Mouse (Mus musculus): ENCODE results near the gene 4930562C15Rik. TPM values are rescaled to one million over a fixed set of nuclear protein-coding genes. Genes with fewer than 3 reads are reported as not detected.

Gene 4930562C15Rik
- polyA plus RNA-seq, 1 experiment from 2014 or later: 0.22 TPM

DNA sequence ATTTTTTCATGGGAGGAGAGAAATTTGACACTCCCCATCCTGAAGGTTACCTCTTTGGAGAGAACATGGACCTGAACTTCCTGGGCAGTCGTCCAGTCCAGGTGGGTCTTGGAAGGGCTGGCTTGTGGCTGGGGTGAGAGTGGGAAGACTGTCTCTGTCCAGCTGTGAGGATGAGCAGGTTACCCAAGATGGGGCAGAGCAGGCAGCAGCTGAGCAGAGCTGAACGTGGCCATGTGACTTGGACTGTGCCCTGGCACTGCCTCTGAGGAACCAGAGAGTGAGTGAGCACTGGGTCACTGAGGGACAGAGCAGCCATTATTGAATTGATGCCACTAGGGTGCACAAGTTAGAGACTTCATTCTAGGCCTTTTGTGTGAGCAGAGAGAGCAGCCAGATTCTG is 72.2 kb downstream of the 4930562C15Rik start:
- Histone ChIP-seq H3K27me3 (replicated peaks; ENCODE audit: control insufficient read depth, insufficient read depth, low read length) (no peaks in the 10 kb centered on the region), H3K4me3 (ENCODE audit: low read length) (no peak overlapping the region), H3K9ac (ENCODE audit: low read depth, low read length) (no peak overlapping the region), H3K27ac (ENCODE audit: low read length) (no peak overlapping the region), H3K4me2 (ENCODE audit: low read depth, low read length) (no peak overlapping the region), H3K36me3 (ENCODE audit: control insufficient read depth, insufficient read depth, low read length) (peaks cover 26% of the 10 kb centered on the region), H3K9me3 (ENCODE audit: control insufficient read depth, low read length) (no peaks in the 10 kb centered on the region), H3K4me1 (ENCODE audit: control insufficient read depth, insufficient read depth, low read length) (peaks cover 22% of the 10 kb centered on the region)
- WGBS: 77% methylated on average over 2 of the region's 2 CpGs
- ATAC-seq: no peak

DNA sequence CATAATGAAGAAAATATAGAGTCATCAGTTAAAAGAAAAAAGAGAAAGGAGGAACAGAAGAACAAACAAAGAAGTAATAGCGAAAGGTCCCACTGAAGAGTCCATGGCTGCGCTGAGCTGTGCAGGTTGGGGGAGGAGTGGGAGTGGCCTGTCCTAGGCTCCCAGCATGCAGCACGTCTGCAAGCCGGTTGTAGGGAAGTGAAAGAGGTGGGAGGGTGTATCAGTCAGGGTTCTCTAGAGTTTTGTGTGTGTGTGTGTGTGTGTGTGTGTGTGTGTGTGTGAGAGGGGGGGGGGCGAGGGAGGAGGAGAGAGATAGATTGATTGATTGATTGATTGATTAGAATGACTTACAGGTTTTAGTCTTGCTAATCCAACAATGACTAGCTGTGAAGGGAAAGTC is 72.8 kb downstream of the 4930562C15Rik start:
- 64% methylated on average over 5 of the region's 5 CpGs for WGBS
- H3K9me3 ChIP-seq (ENCODE audit: control insufficient read depth, low read length): no peaks in the 10 kb centered on the region
- H3K4me2 ChIP-seq (ENCODE audit: low read depth, low read length): no peak overlapping the region
- no peak overlapping the region for H3K27ac ChIP-seq (ENCODE audit: low read length)
- H3K4me1 ChIP-seq (ENCODE audit: control insufficient read depth, insufficient read depth, low read length): peaks cover 22% of the 10 kb centered on the region
- no peak overlapping the region for H3K9ac ChIP-seq (ENCODE audit: low read depth, low read length)
- no peaks in the 10 kb centered on the region for H3K27me3 ChIP-seq (replicated peaks; ENCODE audit: control insufficient read depth, insufficient read depth, low read length)
- ATAC-seq: no peak
- no peak overlapping the region for H3K4me3 ChIP-seq (ENCODE audit: low read length)
- peaks cover 28% of the 10 kb centered on the region for H3K36me3 ChIP-seq (ENCODE audit: control insufficient read depth, insufficient read depth, low read length)

DNA sequence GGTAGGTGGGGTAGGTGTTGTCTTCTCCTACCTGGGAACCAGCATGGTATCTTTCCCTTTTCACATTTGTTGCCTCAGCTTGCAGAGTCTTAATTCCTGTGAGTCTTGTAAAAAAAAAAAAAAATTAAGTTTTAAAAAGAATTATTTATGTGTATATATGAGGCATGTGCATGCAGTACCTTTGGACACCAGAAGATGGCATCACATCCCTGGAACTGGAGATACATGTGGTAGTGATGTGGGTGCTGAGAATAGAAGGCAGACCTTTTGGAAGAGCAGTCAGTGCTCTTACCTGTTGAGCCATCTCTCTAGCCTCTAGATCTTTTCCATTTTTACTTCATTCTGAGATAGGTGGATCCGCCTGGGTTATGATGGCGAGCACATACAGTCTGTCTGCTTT is 74.5 kb downstream of the 4930562C15Rik start:
- H3K4me1 ChIP-seq (ENCODE audit: control insufficient read depth, insufficient read depth, low read length): peaks cover 12% of the 10 kb centered on the region
- H3K36me3 ChIP-seq (ENCODE audit: control insufficient read depth, insufficient read depth, low read length): peaks cover 28% of the 10 kb centered on the region
- H3K27ac ChIP-seq (ENCODE audit: low read length): no peak overlapping the region
- H3K27me3 ChIP-seq (replicated peaks; ENCODE audit: control insufficient read depth, insufficient read depth, low read length): no peaks in the 10 kb centered on the region
- 96% methylated on average over 2 of the region's 2 CpGs for WGBS
- no peak overlapping the region for H3K4me2 ChIP-seq (ENCODE audit: low read depth, low read length)
- no peak overlapping the region for H3K4me3 ChIP-seq (ENCODE audit: low read length)
- ATAC-seq: no peak
- H3K9ac ChIP-seq (ENCODE audit: low read depth, low read length): no peak overlapping the region
- no peaks in the 10 kb centered on the region for H3K9me3 ChIP-seq (ENCODE audit: control insufficient read depth, low read length)

DNA sequence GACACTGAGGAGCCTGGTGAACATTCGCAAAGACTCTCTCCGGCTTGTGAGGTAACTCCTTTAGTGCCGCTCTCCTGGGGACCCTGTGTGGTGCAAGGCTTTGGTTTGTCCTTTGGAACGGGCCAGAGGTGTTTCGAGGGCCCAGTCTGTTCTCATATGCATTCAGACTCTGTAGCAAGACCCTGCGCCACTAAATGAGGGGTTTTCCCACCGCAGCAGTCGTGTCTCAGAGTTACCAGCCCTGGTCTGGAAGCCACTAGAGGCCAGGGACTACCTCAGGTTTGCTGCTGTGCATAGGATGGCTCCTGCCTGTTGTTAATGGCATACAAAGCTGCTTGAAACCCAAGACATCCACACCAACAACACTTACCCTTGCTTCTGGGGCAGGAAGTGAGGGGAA is 75.5 kb downstream of the 4930562C15Rik start:
- H3K9me3 ChIP-seq (ENCODE audit: control insufficient read depth, low read length): no peaks in the 10 kb centered on the region
- H3K9ac ChIP-seq (ENCODE audit: low read depth, low read length): no peak overlapping the region
- H3K4me3 ChIP-seq (ENCODE audit: low read length): no peak overlapping the region
- no peak for ATAC-seq
- H3K36me3 ChIP-seq (ENCODE audit: control insufficient read depth, insufficient read depth, low read length): peaks cover 28% of the 10 kb centered on the region
- H3K4me1 ChIP-seq (ENCODE audit: control insufficient read depth, insufficient read depth, low read length): peaks cover 6% of the 10 kb centered on the region
- H3K27me3 ChIP-seq (replicated peaks; ENCODE audit: control insufficient read depth, insufficient read depth, low read length): no peaks in the 10 kb centered on the region
- no peak overlapping the region for H3K27ac ChIP-seq (ENCODE audit: low read length)
- H3K4me2 ChIP-seq (ENCODE audit: low read depth, low read length): no peak overlapping the region
- WGBS: 96% methylated on average over 8 of the region's 8 CpGs

DNA sequence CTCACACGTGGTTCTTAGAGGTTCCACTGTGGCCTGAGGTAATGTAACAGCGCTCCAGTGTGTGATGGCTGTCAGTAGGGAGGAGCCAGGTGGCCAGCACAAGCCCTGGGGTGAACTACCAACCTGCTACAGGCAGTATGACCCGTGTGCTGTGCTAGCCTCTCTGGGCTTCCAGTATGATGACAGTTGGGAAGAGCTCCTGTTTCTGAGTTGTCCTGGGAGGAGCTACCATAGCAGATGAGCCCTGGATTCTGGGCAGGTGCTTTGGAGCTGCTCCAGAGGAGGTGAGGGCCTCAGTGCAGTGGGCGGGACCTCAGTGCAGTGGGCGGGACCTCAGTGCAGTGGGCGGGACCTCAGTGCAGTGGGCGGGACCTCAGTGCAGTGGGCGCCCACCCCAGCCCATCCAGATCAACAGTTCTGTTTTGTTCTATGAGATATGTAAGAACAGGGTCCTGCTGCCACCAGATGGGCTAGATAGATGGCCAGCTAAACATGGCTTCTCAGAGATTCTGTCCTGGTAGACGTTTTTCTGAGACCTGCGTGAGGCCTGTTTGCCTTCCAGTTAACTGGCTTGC is 76.9 kb downstream of the 4930562C15Rik start:
- peak overlapping the region; percentile 62; the same call in 1 of the 2 replicates for H3K27ac ChIP-seq (ENCODE audit: low read length)
- peaks cover 30% of the 10 kb centered on the region for H3K36me3 ChIP-seq (ENCODE audit: control insufficient read depth, insufficient read depth, low read length)
- H3K4me3 ChIP-seq (ENCODE audit: low read length): no peak overlapping the region
- H3K4me1 ChIP-seq (ENCODE audit: control insufficient read depth, insufficient read depth, low read length): peaks cover 2% of the 10 kb centered on the region; the same call in 1 of the 2 replicates
- H3K27me3 ChIP-seq (replicated peaks; ENCODE audit: control insufficient read depth, insufficient read depth, low read length): no peaks in the 10 kb centered on the region
- ATAC-seq: no peak
- H3K9me3 ChIP-seq (ENCODE audit: control insufficient read depth, low read length): no peaks in the 10 kb centered on the region
- no peak overlapping the region for H3K4me2 ChIP-seq (ENCODE audit: low read depth, low read length)
- WGBS: 80% methylated on average over 10 of the region's 10 CpGs
- no peak overlapping the region for H3K9ac ChIP-seq (ENCODE audit: low read depth, low read length)

DNA sequence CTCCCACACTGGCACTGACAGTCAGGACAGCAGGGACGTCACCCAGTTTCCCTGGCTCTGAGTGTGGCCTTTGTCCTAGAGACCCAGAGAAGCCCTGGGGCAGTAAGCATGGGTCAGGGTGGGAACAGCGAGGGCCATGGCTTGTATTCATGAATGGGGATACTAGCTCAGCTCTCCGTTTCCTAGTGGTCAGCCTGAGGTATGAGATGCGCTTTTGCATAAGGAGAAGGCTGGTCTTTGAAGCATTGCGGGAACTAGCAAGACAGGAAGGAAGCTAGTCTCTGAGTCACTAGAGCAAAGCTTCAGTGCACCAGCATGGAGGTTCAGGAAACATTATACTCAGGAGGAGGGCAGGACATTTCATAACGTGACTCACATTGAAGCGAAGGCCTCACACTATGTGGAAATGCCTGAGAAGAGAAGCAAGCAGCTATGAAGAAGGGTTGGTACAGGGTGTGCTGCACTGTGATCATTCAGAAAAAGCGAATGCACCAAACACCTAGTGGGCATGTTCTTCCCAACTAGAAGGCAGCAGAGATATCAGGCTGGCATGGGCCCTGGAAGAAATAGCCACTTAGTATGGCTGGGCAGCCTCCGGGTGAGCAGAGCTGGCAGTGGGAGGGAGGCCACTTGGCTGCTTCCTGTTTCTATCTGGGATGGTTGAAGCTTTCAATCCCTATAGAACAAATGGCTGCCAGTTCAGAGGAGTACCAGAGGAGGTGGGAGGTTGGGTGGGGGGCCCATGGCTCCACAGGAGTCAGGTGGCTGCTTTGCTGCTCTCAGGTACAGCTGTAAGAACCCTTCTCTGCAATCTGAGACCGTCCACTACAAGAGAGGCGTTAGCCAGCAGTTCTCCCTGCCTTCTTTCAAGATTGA is 77.9 kb downstream of the 4930562C15Rik start:
- Histone ChIP-seq H3K9me3 (ENCODE audit: control insufficient read depth, low read length) (no peaks in the 10 kb centered on the region), H3K36me3 (ENCODE audit: control insufficient read depth, insufficient read depth, low read length) (peaks cover 26% of the 10 kb centered on the region), H3K4me1 (ENCODE audit: control insufficient read depth, insufficient read depth, low read length) (peaks cover 2% of the 10 kb centered on the region; the same call in 1 of the 2 replicates), H3K4me3 (ENCODE audit: low read length) (no peak overlapping the region), H3K27ac (ENCODE audit: low read length) (peak overlapping the region; percentile 62), H3K9ac (ENCODE audit: low read depth, low read length) (no peak overlapping the region), H3K4me2 (ENCODE audit: low read depth, low read length) (no peak overlapping the region), H3K27me3 (replicated peaks; ENCODE audit: control insufficient read depth, insufficient read depth, low read length) (no peaks in the 10 kb centered on the region)
- 70% methylated on average over 11 of the region's 11 CpGs for WGBS
- peak; percentile 24 for ATAC-seq

DNA sequence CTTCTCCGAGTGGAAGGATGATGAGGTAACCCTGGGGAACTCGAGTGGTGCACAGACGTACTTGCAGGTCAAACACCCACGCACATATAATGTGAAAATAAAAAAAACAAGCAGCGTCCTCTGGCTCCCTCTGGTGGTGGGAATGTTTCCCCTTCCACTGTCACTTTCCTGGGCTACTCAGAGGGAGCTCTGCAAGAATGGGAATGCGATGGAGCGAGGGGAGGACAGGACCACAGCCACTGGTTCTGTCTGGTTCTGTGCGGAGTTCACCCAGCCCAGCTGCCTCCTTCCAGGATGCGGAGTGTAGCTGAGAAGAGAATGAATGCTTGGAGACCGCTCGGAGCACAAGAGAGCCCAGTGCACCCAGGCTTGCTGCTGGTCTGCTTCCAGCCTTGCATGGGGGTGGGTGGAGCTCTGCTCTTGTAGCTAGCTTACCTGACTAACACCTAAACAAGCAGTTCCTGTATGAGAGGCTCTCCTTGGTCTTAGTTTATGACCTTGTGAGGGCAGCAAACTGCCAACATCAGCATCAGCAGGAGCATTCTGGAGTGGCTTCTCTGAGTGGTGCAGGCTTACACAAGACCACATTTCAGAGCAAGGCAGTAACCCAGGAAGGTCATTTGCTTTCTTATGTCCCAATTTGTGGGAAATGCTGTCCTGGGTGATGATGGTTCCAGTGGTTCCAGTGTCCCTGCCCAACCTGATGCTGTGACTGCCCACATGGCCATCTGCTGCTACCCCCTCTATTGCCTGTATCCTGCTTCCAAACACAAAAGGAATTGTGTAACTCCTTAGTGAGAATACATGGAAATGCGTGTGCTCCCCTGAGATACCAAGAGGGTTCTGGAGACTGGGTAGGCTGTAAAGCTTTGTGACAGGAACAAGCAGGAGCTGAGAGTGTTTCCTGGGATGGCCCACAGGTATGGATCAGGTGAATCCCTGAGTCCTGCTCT is 78.8 kb downstream of the 4930562C15Rik start:
- H3K27me3 ChIP-seq (replicated peaks; ENCODE audit: control insufficient read depth, insufficient read depth, low read length): no peaks in the 10 kb centered on the region
- H3K27ac ChIP-seq (ENCODE audit: low read length): peak overlapping the region; percentile 62; the same call in 1 of the 2 replicates
- ATAC-seq: peak; percentile 79
- peaks cover 25% of the 10 kb centered on the region for H3K36me3 ChIP-seq (ENCODE audit: control insufficient read depth, insufficient read depth, low read length)
- no peaks in the 10 kb centered on the region for H3K9me3 ChIP-seq (ENCODE audit: control insufficient read depth, low read length)
- no peak overlapping the region for H3K4me2 ChIP-seq (ENCODE audit: low read depth, low read length)
- 32% methylated on average over 12 of the region's 12 CpGs for WGBS
- H3K9ac ChIP-seq (ENCODE audit: low read depth, low read length): no peak overlapping the region
- H3K4me3 ChIP-seq (ENCODE audit: low read length): no peak overlapping the region
- H3K4me1 ChIP-seq (ENCODE audit: control insufficient read depth, insufficient read depth, low read length): peaks cover 2% of the 10 kb centered on the region; the same call in 1 of the 2 replicates

DNA sequence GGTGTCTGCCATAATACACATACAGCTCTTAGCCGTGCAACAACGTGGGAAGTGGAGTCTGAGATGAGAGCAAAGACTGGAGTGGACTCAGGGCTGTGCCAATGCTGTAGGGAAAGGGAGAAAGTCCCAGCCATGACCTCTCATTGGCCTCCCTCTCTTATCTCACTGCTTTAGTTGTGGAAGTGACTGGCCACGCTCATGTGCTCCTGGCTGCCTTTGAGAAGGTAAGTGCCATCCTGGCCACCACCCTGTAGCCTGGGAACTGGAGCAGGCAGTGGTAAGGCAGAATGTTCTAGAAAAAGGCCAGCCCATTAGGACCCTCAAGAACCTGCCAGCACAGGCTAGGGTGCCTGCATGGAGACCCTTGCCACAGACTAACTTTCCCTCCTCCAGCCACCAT is 80.7 kb downstream of the 4930562C15Rik start:
- 91% methylated on average over 3 of the region's 3 CpGs for WGBS
- Histone ChIP-seq H3K36me3 (ENCODE audit: control insufficient read depth, insufficient read depth, low read length) (peaks cover 17% of the 10 kb centered on the region), H3K9me3 (ENCODE audit: control insufficient read depth, low read length) (no peaks in the 10 kb centered on the region), H3K9ac (ENCODE audit: low read depth, low read length) (no peak overlapping the region), H3K4me2 (ENCODE audit: low read depth, low read length) (no peak overlapping the region), H3K27me3 (replicated peaks; ENCODE audit: control insufficient read depth, insufficient read depth, low read length) (no peaks in the 10 kb centered on the region), H3K4me3 (ENCODE audit: low read length) (no peak overlapping the region), H3K4me1 (ENCODE audit: control insufficient read depth, insufficient read depth, low read length) (peaks cover 2% of the 10 kb centered on the region; the same call in 1 of the 2 replicates), H3K27ac (ENCODE audit: low read length) (no peak overlapping the region)
- no peak for ATAC-seq

DNA sequence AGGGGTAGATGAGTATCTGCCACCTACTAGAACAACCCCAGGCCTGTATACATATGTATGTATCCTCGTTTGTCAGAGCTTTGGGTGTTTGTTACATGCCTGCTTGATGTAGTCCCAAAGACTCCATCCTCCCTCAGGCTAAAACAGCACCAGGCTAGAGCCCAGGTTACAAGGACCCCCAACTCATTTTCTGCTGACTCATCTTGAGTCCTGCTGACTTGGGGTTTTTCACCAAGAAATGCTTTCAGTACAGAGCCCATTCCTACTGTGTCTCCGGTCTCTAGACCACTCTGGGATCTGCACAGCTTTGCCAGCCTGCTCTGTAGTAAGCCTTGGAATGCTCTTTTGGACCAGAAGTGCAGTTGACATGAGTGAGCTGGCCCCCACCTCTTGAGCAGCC is 81.4 kb downstream of the 4930562C15Rik start:
- no peaks in the 10 kb centered on the region for H3K9me3 ChIP-seq (ENCODE audit: control insufficient read depth, low read length)
- no peak overlapping the region for H3K4me2 ChIP-seq (ENCODE audit: low read depth, low read length)
- no peaks in the 10 kb centered on the region for H3K27me3 ChIP-seq (replicated peaks; ENCODE audit: control insufficient read depth, insufficient read depth, low read length)
- peaks cover 2% of the 10 kb centered on the region; the same call in 1 of the 2 replicates for H3K4me1 ChIP-seq (ENCODE audit: control insufficient read depth, insufficient read depth, low read length)
- no peak overlapping the region for H3K27ac ChIP-seq (ENCODE audit: low read length)
- no peak overlapping the region for H3K9ac ChIP-seq (ENCODE audit: low read depth, low read length)
- no peak overlapping the region for H3K4me3 ChIP-seq (ENCODE audit: low read length)
- ATAC-seq: no peak
- H3K36me3 ChIP-seq (ENCODE audit: control insufficient read depth, insufficient read depth, low read length): peaks cover 14% of the 10 kb centered on the region
- 90% methylated on average over 2 of the region's 2 CpGs for WGBS
